Mouse (Mus musculus): ENCODE results near the gene Cars2. TPM values are rescaled to one million over a fixed set of nuclear protein-coding genes. Genes with fewer than 3 reads are reported as not detected.

The Cars2 gene
- polyA plus RNA-seq, 1 experiment: 19.0 TPM

GRCm38 (mm10) chr8:11559511-11559910 lies 8.9 kb upstream of the Cars2 start:
- Histone ChIP-seq H3K79me2 (ENCODE audit: control insufficient read depth, insufficient read depth) (peaks cover 72% of the 10 kb centered on the region), H3K27me3 (ENCODE audit: control insufficient read depth, insufficient read depth, insufficient read length) (no peaks in the 10 kb centered on the region), H3K36me3 (ENCODE audit: control insufficient read depth, insufficient read depth) (peaks cover 25% of the 10 kb centered on the region), H3K79me3 (ENCODE audit: low read depth) (peaks cover 43% of the 10 kb centered on the region), H3K4me3 (ENCODE audit: insufficient read depth, poor library complexity, severe bottlenecking) (no peak overlapping the region), H3ac (ENCODE audit: control insufficient read depth, insufficient read length, low read depth) (no peak overlapping the region)
- TF ChIP-seq CEBPB (IDR thresholded peaks at IDR 0.05; ENCODE audit: low read depth) (no peak), CTCF (IDR thresholded peaks at IDR 0.05; ENCODE audit: control insufficient read depth, insufficient read depth, insufficient read length) (no peak), MYOG (IDR thresholded peaks at IDR 0.05; ENCODE audit: control insufficient read depth, extremely low read depth, insufficient read length) (no peak), FOSL1 (IDR thresholded peaks at IDR 0.05; ENCODE audit: insufficient read depth, low read length, poor library complexity, severe bottlenecking) (no peak), MYOD1 (IDR thresholded peaks at IDR 0.05; ENCODE audit: control insufficient read depth, insufficient read length, low read depth) (no peak), MAX (IDR thresholded peaks at IDR 0.05) (no peak), USF1 (IDR thresholded peaks at IDR 0.05; ENCODE audit: low read depth) (no peak)

- TF ChIP-seq CTCF (IDR thresholded peaks at IDR 0.05; ENCODE audit: control insufficient read depth, insufficient read depth, insufficient read length) (no peak), CEBPB (IDR thresholded peaks at IDR 0.05; ENCODE audit: low read depth) (no peak), MYOG (IDR thresholded peaks at IDR 0.05; ENCODE audit: control insufficient read depth, extremely low read depth, insufficient read length) (no peak), MYOD1 (IDR thresholded peaks at IDR 0.05; ENCODE audit: control insufficient read depth, insufficient read length, low read depth) (no peak), USF1 (IDR thresholded peaks at IDR 0.05; ENCODE audit: low read depth) (no peak), MAX (IDR thresholded peaks at IDR 0.05) (no peak), FOSL1 (IDR thresholded peaks at IDR 0.05; ENCODE audit: insufficient read depth, low read length, poor library complexity, severe bottlenecking) (no peak)
- Histone ChIP-seq H3K36me3 (ENCODE audit: control insufficient read depth, insufficient read depth) (peaks cover 16% of the 10 kb centered on the region), H3K79me3 (ENCODE audit: low read depth) (peaks cover 37% of the 10 kb centered on the region), H3ac (ENCODE audit: control insufficient read depth, insufficient read length, low read depth) (peak overlapping the region; percentile 92), H3K79me2 (ENCODE audit: control insufficient read depth, insufficient read depth) (peaks cover 58% of the 10 kb centered on the region), H3K27me3 (ENCODE audit: control insufficient read depth, insufficient read depth, insufficient read length) (no peaks in the 10 kb centered on the region), H3K4me3 (ENCODE audit: insufficient read depth, poor library complexity, severe bottlenecking) (peak overlapping the region; percentile 71)
Measured at GRCm38 (mm10) chr8:11557768-11558629, 7.4 kb upstream of the Cars2 start.

GRCm38 (mm10) chr8:11557424-11557767 lies 6.8 kb upstream of the Cars2 start:
- H3K79me2 ChIP-seq (ENCODE audit: control insufficient read depth, insufficient read depth): peaks cover 55% of the 10 kb centered on the region
- no peaks in the 10 kb centered on the region for H3K27me3 ChIP-seq (ENCODE audit: control insufficient read depth, insufficient read depth, insufficient read length)
- H3K4me3 ChIP-seq (ENCODE audit: insufficient read depth, poor library complexity, severe bottlenecking): peak overlapping the region; percentile 71
- TF ChIP-seq USF1 (IDR thresholded peaks at IDR 0.05; ENCODE audit: low read depth) (no peak), CEBPB (IDR thresholded peaks at IDR 0.05; ENCODE audit: low read depth) (no peak), MAX (IDR thresholded peaks at IDR 0.05) (no peak), FOSL1 (IDR thresholded peaks at IDR 0.05; ENCODE audit: insufficient read depth, low read length, poor library complexity, severe bottlenecking) (no peak), CTCF (IDR thresholded peaks at IDR 0.05; ENCODE audit: control insufficient read depth, insufficient read depth, insufficient read length) (no peak), MYOG (IDR thresholded peaks at IDR 0.05; ENCODE audit: control insufficient read depth, extremely low read depth, insufficient read length) (no peak)
- peaks cover 36% of the 10 kb centered on the region for H3K79me3 ChIP-seq (ENCODE audit: low read depth)
- H3K36me3 ChIP-seq (ENCODE audit: control insufficient read depth, insufficient read depth): peaks cover 16% of the 10 kb centered on the region
- H3ac ChIP-seq (ENCODE audit: control insufficient read depth, insufficient read length, low read depth): peak overlapping the region; percentile 75

GRCm38 (mm10) chr8:11556691-11557423 lies 6.3 kb upstream of the Cars2 start:
- Histone ChIP-seq H3K79me2 (ENCODE audit: control insufficient read depth, insufficient read depth) (peaks cover 50% of the 10 kb centered on the region), H3K36me3 (ENCODE audit: control insufficient read depth, insufficient read depth) (peaks cover 10% of the 10 kb centered on the region), H3K79me3 (ENCODE audit: low read depth) (peaks cover 33% of the 10 kb centered on the region), H3K27me3 (ENCODE audit: control insufficient read depth, insufficient read depth, insufficient read length) (no peaks in the 10 kb centered on the region), H3K4me3 (ENCODE audit: insufficient read depth, poor library complexity, severe bottlenecking) (peak overlapping the region; percentile 71), H3ac (ENCODE audit: control insufficient read depth, insufficient read length, low read depth) (peak overlapping the region; percentile 75)
- TF ChIP-seq CEBPB (IDR thresholded peaks at IDR 0.05; ENCODE audit: low read depth) (no peak), MYOG (IDR thresholded peaks at IDR 0.05; ENCODE audit: control insufficient read depth, extremely low read depth, insufficient read length) (no peak), FOSL1 (IDR thresholded peaks at IDR 0.05; ENCODE audit: insufficient read depth, low read length, poor library complexity, severe bottlenecking) (no peak), MAX (IDR thresholded peaks at IDR 0.05) (no peak), CTCF (IDR thresholded peaks at IDR 0.05; ENCODE audit: control insufficient read depth, insufficient read depth, insufficient read length) (no peak), USF1 (IDR thresholded peaks at IDR 0.05; ENCODE audit: low read depth) (no peak), MYOD1 (IDR thresholded peaks at IDR 0.05; ENCODE audit: control insufficient read depth, insufficient read length, low read depth) (no peak)

GRCm38 (mm10) chr8:11555720-11556591 lies 5.4 kb upstream of the Cars2 start:
- Histone ChIP-seq H3K4me3 (ENCODE audit: insufficient read depth, poor library complexity, severe bottlenecking) (peak overlapping the region; percentile 71), H3K27me3 (ENCODE audit: control insufficient read depth, insufficient read depth, insufficient read length) (no peaks in the 10 kb centered on the region), H3K36me3 (ENCODE audit: control insufficient read depth, insufficient read depth) (peaks cover 1% of the 10 kb centered on the region), H3K79me2 (ENCODE audit: control insufficient read depth, insufficient read depth) (peaks cover 41% of the 10 kb centered on the region), H3ac (ENCODE audit: control insufficient read depth, insufficient read length, low read depth) (peak overlapping the region; percentile 77), H3K79me3 (ENCODE audit: low read depth) (peaks cover 25% of the 10 kb centered on the region)
- TF ChIP-seq CTCF (IDR thresholded peaks at IDR 0.05; ENCODE audit: control insufficient read depth, insufficient read depth, insufficient read length) (no peak), MYOG (IDR thresholded peaks at IDR 0.05; ENCODE audit: control insufficient read depth, extremely low read depth, insufficient read length) (no peak), CEBPB (IDR thresholded peaks at IDR 0.05; ENCODE audit: low read depth) (no peak), USF1 (IDR thresholded peaks at IDR 0.05; ENCODE audit: low read depth) (no peak), MAX (IDR thresholded peaks at IDR 0.05) (no peak), FOSL1 (IDR thresholded peaks at IDR 0.05; ENCODE audit: insufficient read depth, low read length, poor library complexity, severe bottlenecking) (no peak), MYOD1 (IDR thresholded peaks at IDR 0.05; ENCODE audit: control insufficient read depth, insufficient read length, low read depth) (no peak)
